Mouse (Mus musculus) neural tube, embryonic 12.5 days (tissue): ENCODE measurements around the gene Zdhhc4. TPM values are rescaled to one million over a fixed set of nuclear protein-coding genes. Genes with fewer than 3 reads are reported as not detected.

Source experiments
- ATAC-seq: fragments of 200-750 bp; cut with Nextera tagmentation; 2 replicates; pipeline ENCODE4 v1.8.0; 2017; ENCODE audit warnings: low read depth, mild to moderate bottlenecking, moderate TSS enrichment, moderate library complexity; ENCODE audit not compliant: low FRiP score
- H3K27ac ChIP-seq: fragments of 300-500 bp; sonication (generic); 2 replicates; pipeline ENCODE4 v1.5.1; 2016
- H3K27me3 ChIP-seq: fragments of 300-500 bp; sonication (generic); replicated peaks from 2 replicates; pipeline ENCODE4 v1.6.1; 2016; ENCODE audit warnings: mild to moderate bottlenecking
- H3K36me3 ChIP-seq: fragments of 300-500 bp; sonication (generic); 2 replicates; pipeline ENCODE4 v1.6.1; 2016; ENCODE audit warnings: mild to moderate bottlenecking
- H3K4me1 ChIP-seq: fragments of 300-500 bp; sonication (generic); 2 replicates; pipeline ENCODE4 v1.6.1; 2016
- H3K4me2 ChIP-seq: fragments of 300-500 bp; sonication (generic); replicated peaks from 2 replicates; pipeline ENCODE4 v1.6.1; 2016; ENCODE audit warnings: mild to moderate bottlenecking
- H3K4me3 ChIP-seq: fragments of 300-500 bp; sonication (generic); 2 replicates; pipeline ENCODE4 v1.5.1; 2016
- H3K9ac ChIP-seq: fragments of 300-500 bp; sonication (generic); 2 replicates; pipeline ENCODE4 v1.6.1; 2016; ENCODE audit warnings: mild to moderate bottlenecking
- H3K9me3 ChIP-seq: fragments of 300-500 bp; sonication (generic); 2 replicates; pipeline ENCODE4 v1.6.1; 2016; ENCODE audit warnings: mild to moderate bottlenecking
- WGBS: fragments of 180-500 bp; shearing (Covaris S2); methylation state at CpG from one replicate; pipeline ENCODE4 v1.1.7; 2016; 5-methylcytosine and 5-hydroxymethylcytosine counted together
- polyA plus RNA-seq: library from polyadenylated mRNA; unstranded; fragments of >200 nt; fragmentation: Nextera tagmentation; extraction: Ambion mirVana; gene quantifications from 2 replicates; pipeline ENCODE4 v1.2.1, GENCODE M21; 2016

Zdhhc4 gene
- polyA plus RNA-seq, 1 experiment from 2014 or later, result 71.5 TPM

DNA sequence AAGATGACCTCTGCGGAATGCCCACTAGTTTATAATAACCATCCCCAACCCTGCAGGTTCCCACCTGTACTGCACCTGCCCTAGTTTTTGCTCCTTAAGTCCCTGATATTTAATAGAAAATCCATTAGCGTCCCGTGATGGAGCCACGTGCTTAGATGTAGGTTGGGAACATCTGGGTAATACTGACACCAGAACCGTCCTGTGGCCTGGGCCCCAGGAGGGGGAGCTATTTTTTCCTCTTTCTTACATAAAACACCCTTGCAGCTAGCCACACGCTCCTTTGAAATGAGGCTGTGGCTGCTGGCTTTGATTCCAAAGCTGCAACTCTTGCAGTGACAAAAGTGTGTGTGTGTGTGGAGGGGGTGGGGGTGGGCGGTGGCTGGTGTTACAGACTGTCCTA, 30.2 kb upstream of the Zdhhc4 start:
- 35% methylated on average over 7 of the region's 7 CpGs for WGBS

GRCm38 (mm10) chr5:143357564-143357963, 28.5 kb upstream of the Zdhhc4 start:
- Histone ChIP-seq H3K9me3 (0 out of 2 replicates have a peak, but pooled peaks cover 5% of the 10 kb centered on the region), H3K4me2 (peak overlapping the region; percentile 53), H3K9ac (0 out of 2 replicates have a peak overlapping the region, but pooled peaks have one; percentile 21)

More for the DNA sequence above, 30.2 kb upstream of the Zdhhc4 start:
- H3K9me3 ChIP-seq, result no peaks in the 10 kb centered on the region
- H3K27me3 ChIP-seq, result peaks cover 14% of the 10 kb centered on the region
- no peak overlapping the region for H3K4me3 ChIP-seq
- no peaks in the 10 kb centered on the region for H3K36me3 ChIP-seq
- no peak overlapping the region for H3K27ac ChIP-seq
- no peak overlapping the region for H3K4me2 ChIP-seq
- no peak for ATAC-seq
- peaks cover 5% of the 10 kb centered on the region for H3K4me1 ChIP-seq
- H3K9ac ChIP-seq, result no peak overlapping the region

GRCm38 (mm10) chr5:143356686-143357388, 27.8 kb upstream of the Zdhhc4 start, which contains the start of gene Grid2ip:
Gene Grid2ip (plus strand): TSS chr5:143357338.
- no peak within 1 kb of the TSS for H3K4me3 ChIP-seq
- H3K36me3 ChIP-seq, result no peaks in the 10 kb centered on the region
- ATAC-seq, result no peak
- no peaks in the 10 kb centered on the region for H3K4me1 ChIP-seq
- H3K27ac ChIP-seq, result no peak within 1 kb of the TSS
- peak within 1 kb of the TSS; percentile 53 for H3K4me2 ChIP-seq
- WGBS, result 18% methylated on average over 17 of the region's 17 CpGs
- 0 out of 2 replicates have a peak within 1 kb of the TSS, but pooled peaks have one; percentile 21 for H3K9ac ChIP-seq
- 0 out of 2 replicates have a peak, but pooled peaks cover 9% of the 10 kb centered on the region for H3K9me3 ChIP-seq
- H3K27me3 ChIP-seq, result peaks cover 14% of the 10 kb centered on the region

More at GRCm38 (mm10) chr5:143357564-143357963, 28.5 kb upstream of the Zdhhc4 start:
- Histone ChIP-seq H3K4me3 (no peak overlapping the region), H3K27me3 (peaks cover 14% of the 10 kb centered on the region), H3K4me1 (no peaks in the 10 kb centered on the region), H3K36me3 (no peaks in the 10 kb centered on the region), H3K27ac (no peak overlapping the region)
- WGBS, result 6% methylated on average over 27 of the region's 28 CpGs
- no peak for ATAC-seq

DNA sequence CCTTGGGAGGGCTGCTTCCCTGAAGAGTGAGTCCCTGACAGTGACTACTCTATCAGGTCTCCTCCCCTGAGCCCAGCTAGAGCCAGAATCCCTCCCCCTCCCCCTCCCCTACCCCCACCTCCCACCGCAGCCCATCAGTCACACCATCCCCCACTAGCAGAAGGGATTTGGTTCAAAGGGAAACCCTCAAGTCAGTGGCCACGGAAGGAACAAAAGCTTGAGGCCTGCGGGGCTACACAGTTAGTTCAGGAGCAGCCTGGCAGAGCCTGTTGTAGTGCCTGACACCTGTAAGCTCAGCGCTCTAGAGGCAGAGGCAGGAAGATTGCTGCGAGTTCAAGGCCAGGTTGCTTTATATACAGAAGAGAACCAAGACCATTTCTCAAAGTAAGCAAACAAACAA, 27.0 kb upstream of the Zdhhc4 start:
- no peak for ATAC-seq
- Histone ChIP-seq H3K4me1 (no peaks in the 10 kb centered on the region), H3K27me3 (peaks cover 14% of the 10 kb centered on the region), H3K9me3 (peaks cover 9% of the 10 kb centered on the region; the same call in 1 of the 2 replicates), H3K9ac (no peak overlapping the region), H3K27ac (no peak overlapping the region), H3K36me3 (no peaks in the 10 kb centered on the region), H3K4me3 (no peak overlapping the region), H3K4me2 (no peak overlapping the region)
- 36% methylated on average over 5 of the region's 5 CpGs for WGBS

- Histone ChIP-seq H3K4me1 (no peaks in the 10 kb centered on the region), H3K27ac (no peak overlapping the region), H3K9me3 (peaks cover 7% of the 10 kb centered on the region; the same call in 1 of the 2 replicates), H3K27me3 (no peaks in the 10 kb centered on the region), H3K4me3 (no peak overlapping the region), H3K9ac (no peak overlapping the region), H3K36me3 (no peaks in the 10 kb centered on the region), H3K4me2 (no peak overlapping the region)
- ATAC-seq, result no peak
- WGBS, result 74% methylated on average over 8 of the region's 8 CpGs
Measured at GRCm38 (mm10) chr5:143346367-143346766, 17.3 kb upstream of the Zdhhc4 start.

DNA sequence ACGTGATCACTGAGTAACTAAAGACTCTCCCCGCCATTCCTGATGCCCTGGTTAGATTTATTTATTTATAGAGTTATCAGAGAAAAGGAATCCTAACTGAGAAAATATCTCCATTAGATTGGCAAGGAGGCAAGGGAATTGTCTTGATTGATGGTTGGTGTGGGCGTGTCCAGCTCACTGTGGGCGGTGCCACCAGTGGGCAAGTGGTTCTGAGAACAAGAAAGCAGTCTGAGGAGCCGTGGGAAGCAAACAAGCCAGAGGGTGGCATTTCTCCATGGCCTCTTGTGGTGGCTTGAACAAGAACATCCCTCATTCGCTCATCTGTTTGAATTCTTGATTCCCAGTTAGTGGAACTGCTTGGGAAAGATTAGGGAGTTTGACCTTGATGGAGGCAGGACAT, 10.5 kb upstream of the Zdhhc4 start:
- H3K4me3 ChIP-seq, result no peak overlapping the region
- no peak overlapping the region for H3K4me2 ChIP-seq
- ATAC-seq, result no peak
- no peaks in the 10 kb centered on the region for H3K9me3 ChIP-seq
- H3K27me3 ChIP-seq, result no peaks in the 10 kb centered on the region
- WGBS, result 53% methylated on average over 6 of the region's 6 CpGs
- no peak overlapping the region for H3K27ac ChIP-seq
- no peaks in the 10 kb centered on the region for H3K4me1 ChIP-seq
- H3K36me3 ChIP-seq, result no peaks in the 10 kb centered on the region
- no peak overlapping the region for H3K9ac ChIP-seq

DNA sequence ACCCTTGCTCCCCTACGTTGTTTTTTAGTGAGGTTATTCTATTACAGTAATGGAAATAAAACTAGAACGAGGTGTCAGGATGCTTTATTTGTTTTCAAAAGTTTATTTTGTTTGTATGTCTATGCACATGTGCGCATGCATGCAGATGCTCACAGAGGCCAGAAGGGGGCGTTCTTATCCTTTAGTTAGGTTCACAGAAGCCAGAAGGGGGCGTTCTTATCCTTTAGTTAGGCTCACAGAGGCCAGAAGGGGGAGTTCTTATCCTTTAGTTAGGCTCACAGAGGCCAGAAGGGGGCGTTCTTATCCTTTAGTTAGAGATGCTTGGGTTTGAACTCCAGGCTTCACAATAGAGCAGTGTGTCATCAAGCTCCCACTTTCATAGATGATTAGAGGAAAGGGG, 7.5 kb upstream of the Zdhhc4 start:
- H3K4me2 ChIP-seq, result no peak overlapping the region
- no peaks in the 10 kb centered on the region for H3K36me3 ChIP-seq
- no peak overlapping the region for H3K9ac ChIP-seq
- H3K4me1 ChIP-seq, result no peaks in the 10 kb centered on the region
- no peak overlapping the region for H3K4me3 ChIP-seq
- WGBS, result 68% methylated on average over 6 of the region's 6 CpGs
- ATAC-seq, result no peak
- no peaks in the 10 kb centered on the region for H3K27me3 ChIP-seq
- no peak overlapping the region for H3K27ac ChIP-seq
- H3K9me3 ChIP-seq, result no peaks in the 10 kb centered on the region

DNA sequence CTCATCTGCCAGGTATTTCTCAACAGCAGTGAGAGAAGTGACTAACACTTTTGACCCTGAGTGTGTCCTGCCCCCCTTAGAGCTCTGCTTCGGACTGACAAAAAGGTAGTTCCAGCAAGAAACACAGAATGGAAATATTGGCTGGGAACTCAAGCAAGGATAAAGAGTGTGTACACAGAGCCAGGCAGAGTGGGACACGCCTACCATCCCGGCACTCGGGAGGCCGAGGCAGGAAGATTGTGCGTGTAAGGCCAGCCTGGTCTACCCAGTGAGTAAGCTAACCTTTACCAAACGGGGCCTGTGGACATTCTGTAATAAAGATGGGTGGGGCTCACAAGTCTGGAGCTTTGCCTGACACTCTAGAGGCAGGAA, 6.0 kb upstream of the Zdhhc4 start:
- H3K4me1 ChIP-seq, result peaks cover 3% of the 10 kb centered on the region
- WGBS, result 84% methylated on average over 7 of the region's 7 CpGs
- no peaks in the 10 kb centered on the region for H3K36me3 ChIP-seq
- ATAC-seq, result no peak
- no peak overlapping the region for H3K4me3 ChIP-seq
- H3K27me3 ChIP-seq, result no peaks in the 10 kb centered on the region
- H3K9me3 ChIP-seq, result no peaks in the 10 kb centered on the region
- H3K27ac ChIP-seq, result no peak overlapping the region
- H3K9ac ChIP-seq, result no peak overlapping the region
- no peak overlapping the region for H3K4me2 ChIP-seq

DNA sequence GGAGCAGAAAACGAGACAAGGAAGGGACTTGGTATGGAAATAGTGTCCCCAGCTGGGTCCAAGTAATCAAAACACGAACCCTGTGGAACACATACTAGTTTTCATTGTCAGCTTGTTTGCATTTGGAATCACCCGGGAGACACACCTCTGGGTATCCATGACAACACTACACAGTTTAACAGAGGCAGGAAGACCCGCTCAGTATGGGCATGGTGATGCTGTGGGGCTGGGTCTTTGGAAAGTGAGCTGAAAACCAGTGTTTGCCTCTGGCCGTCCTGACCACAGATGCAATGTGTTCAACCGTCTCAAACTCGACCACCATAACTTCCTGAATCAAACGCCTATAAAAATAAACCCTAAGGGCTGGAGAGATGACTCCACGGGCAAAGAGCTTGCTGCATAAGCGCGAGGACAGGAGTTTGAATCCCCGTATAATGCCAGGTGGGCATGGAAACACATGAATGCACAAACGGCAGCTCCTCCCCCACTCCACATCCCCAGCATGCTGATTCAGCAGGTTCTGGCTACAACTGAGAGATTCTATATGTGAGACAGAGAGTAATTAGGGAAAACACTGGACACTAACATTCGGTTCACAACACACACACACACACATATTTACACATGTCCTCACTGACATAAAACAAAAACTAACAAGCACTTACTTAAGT, 5.5 kb upstream of the Zdhhc4 start:
- 75% methylated on average over 14 of the region's 14 CpGs for WGBS
- no peak overlapping the region for H3K4me3 ChIP-seq
- H3K27ac ChIP-seq, result no peak overlapping the region
- H3K4me2 ChIP-seq, result no peak overlapping the region
- peaks cover 8% of the 10 kb centered on the region for H3K4me1 ChIP-seq
- no peaks in the 10 kb centered on the region for H3K36me3 ChIP-seq
- no peaks in the 10 kb centered on the region for H3K27me3 ChIP-seq
- H3K9me3 ChIP-seq, result no peaks in the 10 kb centered on the region
- no peak for ATAC-seq
- no peak overlapping the region for H3K9ac ChIP-seq

- no peak for ATAC-seq
- no peak overlapping the region for H3K4me3 ChIP-seq
- no peaks in the 10 kb centered on the region for H3K9me3 ChIP-seq
- no peaks in the 10 kb centered on the region for H3K27me3 ChIP-seq
- peaks cover 8% of the 10 kb centered on the region for H3K4me1 ChIP-seq
- H3K27ac ChIP-seq, result no peak overlapping the region
- H3K36me3 ChIP-seq, result no peaks in the 10 kb centered on the region
- H3K4me2 ChIP-seq, result no peak overlapping the region
- H3K9ac ChIP-seq, result no peak overlapping the region
- 18% methylated on average over 5 of the region's 5 CpGs for WGBS
Measured at GRCm38 (mm10) chr5:143333872-143334271, 4.8 kb upstream of the Zdhhc4 start.

- no peak for ATAC-seq
- WGBS, result 93% methylated on average over 8 of the region's 8 CpGs
- H3K4me2 ChIP-seq, result no peak overlapping the region
- H3K4me3 ChIP-seq, result no peak overlapping the region
- no peaks in the 10 kb centered on the region for H3K27me3 ChIP-seq
- no peak overlapping the region for H3K27ac ChIP-seq
- peaks cover 18% of the 10 kb centered on the region for H3K4me1 ChIP-seq
- no peaks in the 10 kb centered on the region for H3K9me3 ChIP-seq
- H3K36me3 ChIP-seq, result peaks cover 70% of the 10 kb centered on the region
- no peak overlapping the region for H3K9ac ChIP-seq
Measured at GRCm38 (mm10) chr5:143317288-143317610, 11.8 kb downstream of the Zdhhc4 start.

DNA sequence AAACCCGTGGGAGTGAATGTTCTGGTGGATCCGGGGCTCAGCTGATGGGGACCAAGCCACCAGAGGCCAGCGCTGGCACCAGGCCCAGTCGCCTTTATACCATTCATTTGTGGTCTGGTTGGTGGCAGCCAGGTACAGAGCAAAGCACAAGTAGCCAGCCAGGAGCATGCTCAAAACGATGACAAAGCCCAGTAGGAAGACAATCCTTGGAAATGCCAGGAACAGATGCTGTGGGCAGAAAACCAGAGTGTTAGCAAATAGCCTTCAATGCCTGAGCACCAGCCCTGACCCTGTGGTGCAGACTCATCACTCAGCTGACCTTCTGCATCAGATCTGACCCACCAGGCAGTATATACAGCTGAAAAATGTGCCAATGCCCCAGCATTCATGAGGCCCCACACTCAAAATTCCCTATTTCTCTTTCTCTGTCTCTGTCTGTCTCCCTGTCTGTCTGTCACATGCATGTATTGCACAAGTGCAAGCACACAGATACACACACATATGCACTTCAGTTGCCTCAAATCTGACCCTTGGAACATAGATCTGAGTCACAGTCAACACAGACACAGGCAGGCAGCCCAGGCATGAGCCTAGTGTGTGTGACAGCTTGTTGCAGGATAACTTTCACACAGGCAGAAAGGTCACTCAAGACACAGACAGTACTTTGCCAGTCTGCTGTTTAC, 12.3 kb downstream of the Zdhhc4 start:
- Histone ChIP-seq H3K9ac (no peak overlapping the region), H3K27me3 (no peaks in the 10 kb centered on the region), H3K36me3 (peaks cover 70% of the 10 kb centered on the region), H3K27ac (no peak overlapping the region), H3K4me2 (no peak overlapping the region), H3K4me3 (no peak overlapping the region), H3K9me3 (no peaks in the 10 kb centered on the region), H3K4me1 (peaks cover 18% of the 10 kb centered on the region)
- ATAC-seq, result no peak
- WGBS, result 93% methylated on average over 5 of the region's 5 CpGs
